Mouse (Mus musculus): ENCODE data around the gene A630095N17Rik. TPM values are rescaled to one million over a fixed set of nuclear protein-coding genes. Genes with fewer than 3 reads are reported as not detected.
"Not testable (repeated sequence)": the region's sequence is repeated elsewhere in the genome, so short reads cannot be mapped to it uniquely, and the experiment has no call there.

A630095N17Rik gene
- polyA plus RNA-seq, 1 experiment from 2014 or later = not detected

- peaks cover 19% of the 10 kb centered on the region; the same call in 1 of the 2 replicates for H3K4me1 ChIP-seq
- WGBS = 2% methylated on average over 8 of the region's 8 CpGs
- ATAC-seq (ENCODE audit: low FRiP score, low read depth) = 0 out of 2 replicates have a peak, but pooled peaks have one; percentile 39
Measured at GRCm38 (mm10) chr1:75234606-75235005, 2.7 kb upstream of the A630095N17Rik start.

GRCm38 (mm10) chr1:75232489-75232888, 587 bp upstream of the A630095N17Rik start:
- H3K36me3 ChIP-seq; H3K9ac ChIP-seq (replicated peaks); H3K27ac ChIP-seq (replicated peaks); ATAC-seq (ENCODE audit: low FRiP score, low read depth); H3K4me2 ChIP-seq (replicated peaks); H3K4me3 ChIP-seq; H3K9me3 ChIP-seq: not testable (repeated sequence)
- 66% methylated on average over 4 of the region's 4 CpGs for WGBS
- H3K4me1 ChIP-seq = peaks cover 18% of the 10 kb centered on the region; the same call in 1 of the 2 replicates
- peaks cover 18% of the 10 kb centered on the region; the same call in 1 of the 2 replicates for H3K27me3 ChIP-seq

More at GRCm38 (mm10) chr1:75234606-75235005, 2.7 kb upstream of the A630095N17Rik start:
- Histone ChIP-seq H3K9me3 (no peaks in the 10 kb centered on the region), H3K36me3 (0 out of 2 replicates have a peak, but pooled peaks cover 2% of the 10 kb centered on the region), H3K9ac (replicated peaks) (no peak overlapping the region), H3K4me3 (no peak overlapping the region), H3K27ac (replicated peaks) (no peak overlapping the region), H3K27me3 (peaks cover 14% of the 10 kb centered on the region; the same call in 1 of the 2 replicates), H3K4me2 (replicated peaks) (no peak overlapping the region)

- WGBS = 80% methylated on average over 4 of the region's 4 CpGs
- H3K36me3 ChIP-seq = no peaks in the 10 kb centered on the region
- no peak overlapping the region for H3K4me3 ChIP-seq
- peaks cover 30% of the 10 kb centered on the region for H3K27me3 ChIP-seq
- no peak overlapping the region for H3K27ac ChIP-seq (replicated peaks)
- ATAC-seq (ENCODE audit: low FRiP score, low read depth) = no peak
- no peaks in the 10 kb centered on the region for H3K9me3 ChIP-seq
- peaks cover 10% of the 10 kb centered on the region; the same call in 1 of the 2 replicates for H3K4me1 ChIP-seq
- H3K9ac ChIP-seq (replicated peaks) = no peak overlapping the region
- H3K4me2 ChIP-seq (replicated peaks) = no peak overlapping the region
Measured at GRCm38 (mm10) chr1:75231224-75231623, 678 bp downstream of the A630095N17Rik start.

- no peak for ATAC-seq (ENCODE audit: low FRiP score, low read depth)
- H3K4me2 ChIP-seq (replicated peaks) = no peak overlapping the region
- 77% methylated on average over 7 of the region's 7 CpGs for WGBS
Measured at GRCm38 (mm10) chr1:75230335-75230994, 1.4 kb downstream of the A630095N17Rik start.

GRCm38 (mm10) chr1:75229158-75229557, 2.7 kb downstream of the A630095N17Rik start:
- no peak overlapping the region for H3K4me3 ChIP-seq
- H3K27ac ChIP-seq (replicated peaks) = no peak overlapping the region
- ATAC-seq (ENCODE audit: low FRiP score, low read depth) = no peak
- no peaks in the 10 kb centered on the region for H3K9me3 ChIP-seq
- 73% methylated on average over 4 of the region's 4 CpGs for WGBS
- peaks cover 28% of the 10 kb centered on the region for H3K27me3 ChIP-seq
- H3K36me3 ChIP-seq = no peaks in the 10 kb centered on the region
- no peak overlapping the region for H3K4me2 ChIP-seq (replicated peaks)
- no peak overlapping the region for H3K9ac ChIP-seq (replicated peaks)
- H3K4me1 ChIP-seq = no peaks in the 10 kb centered on the region

More at GRCm38 (mm10) chr1:75230335-75230994, 1.4 kb downstream of the A630095N17Rik start:
- Histone ChIP-seq H3K27me3 (peaks cover 35% of the 10 kb centered on the region), H3K36me3 (no peaks in the 10 kb centered on the region), H3K4me1 (0 out of 2 replicates have a peak, but pooled peaks cover 4% of the 10 kb centered on the region), H3K9ac (replicated peaks) (no peak overlapping the region), H3K4me3 (no peak overlapping the region), H3K27ac (replicated peaks) (no peak overlapping the region), H3K9me3 (no peaks in the 10 kb centered on the region)

GRCm38 (mm10) chr1:75227653-75228052, 4.2 kb downstream of the A630095N17Rik start:
- peaks cover 37% of the 10 kb centered on the region for H3K27me3 ChIP-seq
- 83% methylated on average over 1 of the region's 1 CpGs for WGBS
- H3K9me3 ChIP-seq = no peaks in the 10 kb centered on the region
- no peak overlapping the region for H3K4me2 ChIP-seq (replicated peaks)
- H3K36me3 ChIP-seq = no peaks in the 10 kb centered on the region
- no peaks in the 10 kb centered on the region for H3K4me1 ChIP-seq
- no peak overlapping the region for H3K27ac ChIP-seq (replicated peaks)
- no peak for ATAC-seq (ENCODE audit: low FRiP score, low read depth)
- H3K9ac ChIP-seq (replicated peaks) = no peak overlapping the region
- no peak overlapping the region for H3K4me3 ChIP-seq

- H3K4me2 ChIP-seq (replicated peaks) = no peak overlapping the region
- peaks cover 47% of the 10 kb centered on the region for H3K27me3 ChIP-seq
- H3K27ac ChIP-seq (replicated peaks) = no peak overlapping the region
- H3K9me3 ChIP-seq = no peaks in the 10 kb centered on the region
- H3K4me1 ChIP-seq = no peaks in the 10 kb centered on the region
- no peak overlapping the region for H3K4me3 ChIP-seq
- no peak overlapping the region for H3K9ac ChIP-seq (replicated peaks)
- WGBS = 78% methylated on average over 2 of the region's 2 CpGs
- ATAC-seq (ENCODE audit: low FRiP score, low read depth) = no peak
- H3K36me3 ChIP-seq = no peaks in the 10 kb centered on the region
Measured at GRCm38 (mm10) chr1:75226138-75226537, 5.8 kb downstream of the A630095N17Rik start.

- Histone ChIP-seq H3K9me3 (no peaks in the 10 kb centered on the region), H3K9ac (replicated peaks) (no peak overlapping the region), H3K4me2 (replicated peaks) (no peak overlapping the region), H3K4me3 (no peak overlapping the region), H3K36me3 (no peaks in the 10 kb centered on the region), H3K4me1 (no peaks in the 10 kb centered on the region), H3K27ac (replicated peaks) (no peak overlapping the region), H3K27me3 (peaks cover 53% of the 10 kb centered on the region)
- no peak for ATAC-seq (ENCODE audit: low FRiP score, low read depth)
- WGBS = 70% methylated on average over 3 of the region's 3 CpGs
Measured at GRCm38 (mm10) chr1:75225473-75225872, 6.4 kb downstream of the A630095N17Rik start.

- Histone ChIP-seq H3K4me1 (peaks cover 13% of the 10 kb centered on the region), H3K9ac (replicated peaks) (no peak overlapping the region), H3K4me2 (replicated peaks) (no peak overlapping the region), H3K36me3 (no peaks in the 10 kb centered on the region), H3K27ac (replicated peaks) (no peak overlapping the region), H3K4me3 (no peak overlapping the region), H3K27me3 (peaks cover 67% of the 10 kb centered on the region), H3K9me3 (no peaks in the 10 kb centered on the region)
- ATAC-seq (ENCODE audit: low FRiP score, low read depth) = no peak
- 76% methylated on average over 6 of the region's 6 CpGs for WGBS
Measured at GRCm38 (mm10) chr1:75223532-75223931, 8.4 kb downstream of the A630095N17Rik start.

- Histone ChIP-seq H3K4me2 (replicated peaks) (no peak overlapping the region), H3K9me3 (no peaks in the 10 kb centered on the region), H3K36me3 (no peaks in the 10 kb centered on the region), H3K27ac (replicated peaks) (no peak overlapping the region), H3K4me1 (peaks cover 19% of the 10 kb centered on the region), H3K4me3 (no peak overlapping the region), H3K27me3 (peaks cover 73% of the 10 kb centered on the region), H3K9ac (replicated peaks) (no peak overlapping the region)
- no peak for ATAC-seq (ENCODE audit: low FRiP score, low read depth)
- 90% methylated on average over 6 of the region's 6 CpGs for WGBS
Measured at GRCm38 (mm10) chr1:75222926-75223325, 9.0 kb downstream of the A630095N17Rik start.

GRCm38 (mm10) chr1:75221538-75221937, 10.4 kb downstream of the A630095N17Rik start:
- H3K27me3 ChIP-seq = peaks cover 79% of the 10 kb centered on the region

GRCm38 (mm10) chr1:75219531-75219930, 12.4 kb downstream of the A630095N17Rik start, which contains the start of gene Tuba4a:
Gene Tuba4a (minus strand): TSS chr1:75219865.
- peak within 1 kb of the TSS; percentile 52 for H3K4me3 ChIP-seq
- H3K27me3 ChIP-seq = peaks cover 81% of the 10 kb centered on the region
- H3K9ac ChIP-seq (replicated peaks) = peak within 1 kb of the TSS; percentile 60
- H3K4me2 ChIP-seq (replicated peaks) = peak within 1 kb of the TSS; percentile 86
- H3K9me3 ChIP-seq = no peaks in the 10 kb centered on the region
- ATAC-seq (ENCODE audit: low FRiP score, low read depth) = 0 out of 2 replicates have a peak, but pooled peaks have one; percentile 44
- peaks cover 20% of the 10 kb centered on the region for H3K4me1 ChIP-seq
- WGBS = 1% methylated on average over 34 of the region's 34 CpGs
- no peak within 1 kb of the TSS for H3K27ac ChIP-seq (replicated peaks)
- H3K36me3 ChIP-seq = peaks cover 15% of the 10 kb centered on the region

More at GRCm38 (mm10) chr1:75221538-75221937, 10.4 kb downstream of the A630095N17Rik start:
- Histone ChIP-seq H3K4me3 (no peak overlapping the region), H3K36me3 (no peaks in the 10 kb centered on the region), H3K9ac (replicated peaks) (no peak overlapping the region), H3K27ac (replicated peaks) (no peak overlapping the region), H3K4me1 (peaks cover 20% of the 10 kb centered on the region), H3K4me2 (replicated peaks) (no peak overlapping the region), H3K9me3 (no peaks in the 10 kb centered on the region)
- 78% methylated on average over 3 of the region's 3 CpGs for WGBS
- ATAC-seq (ENCODE audit: low FRiP score, low read depth) = no peak
